Mouse (Mus musculus) gastrocnemius, postnatal 10 days (tissue): ENCODE measurements around the gene Cd68. TPM values are rescaled to one million over a fixed set of nuclear protein-coding genes. Genes with fewer than 3 reads are reported as not detected.
"Not testable (repeated sequence)": the region's sequence is repeated elsewhere in the genome, so short reads cannot be mapped to it uniquely, and the experiment has no call there.

Experiments used
- DNase-seq: peaks from one replicate; pipeline ENCODE4 v3.0.0; 2021; ENCODE audit warnings: mixed read lengths
- microRNA-seq, 2 experiments: library from miRNA; unstranded; fragments of <30 nt; microRNA quantifications; one replicate each; pipeline ENCODE4 v1.2.0; 2021
- total RNA-seq, 2 experiments: library from RNA; stranded (reverse); gene quantifications; 2 replicates each; pipeline ENCODE4 v1.2.3; 2021

Gene Cd68
- total RNA-seq, 2 experiments from 2014 or later, result 6.1 to 14.1 TPM

DNA sequence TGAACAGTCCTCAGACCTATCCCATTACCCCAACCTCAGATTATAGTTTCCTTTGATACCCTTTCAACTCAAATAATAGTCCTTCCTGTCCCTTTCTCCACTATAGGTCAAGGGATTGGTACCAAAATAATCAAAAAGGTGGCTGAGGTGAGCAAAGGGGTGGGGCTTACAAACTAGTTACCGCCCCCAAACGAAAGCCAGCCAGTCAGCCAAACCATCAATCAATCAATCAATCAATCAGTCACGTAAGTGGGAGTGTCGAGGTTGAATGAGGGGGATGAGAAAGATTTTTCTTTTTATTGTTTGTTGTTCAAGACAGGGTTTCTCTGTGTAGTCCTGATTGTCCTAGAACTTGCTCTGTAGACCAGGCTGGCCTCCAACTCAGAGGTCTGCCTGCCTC, 42.9 kb downstream of the Cd68 start:
- DNase-seq, result no peak

DNA sequence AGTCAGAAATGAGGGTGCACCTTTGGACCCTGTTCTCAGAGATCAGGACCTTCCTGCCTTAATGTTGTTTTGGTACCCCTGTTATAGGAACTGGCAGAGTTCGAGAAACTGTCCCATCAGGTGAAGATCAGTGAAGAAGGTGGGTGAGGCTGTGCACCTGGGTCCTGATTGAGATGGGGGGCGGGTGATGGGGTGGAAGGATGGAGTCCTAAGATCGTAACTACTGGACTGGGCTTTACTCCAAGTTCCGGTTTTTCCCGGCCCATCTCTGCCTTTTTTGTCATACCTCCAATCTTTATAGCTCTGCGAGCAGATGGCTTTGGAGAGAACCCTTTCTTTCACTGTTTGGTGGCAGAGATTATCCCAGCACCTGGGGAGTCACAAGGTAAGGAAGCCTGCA, 43.5 kb downstream of the Cd68 start:
- DNase-seq, result no peak

DNA sequence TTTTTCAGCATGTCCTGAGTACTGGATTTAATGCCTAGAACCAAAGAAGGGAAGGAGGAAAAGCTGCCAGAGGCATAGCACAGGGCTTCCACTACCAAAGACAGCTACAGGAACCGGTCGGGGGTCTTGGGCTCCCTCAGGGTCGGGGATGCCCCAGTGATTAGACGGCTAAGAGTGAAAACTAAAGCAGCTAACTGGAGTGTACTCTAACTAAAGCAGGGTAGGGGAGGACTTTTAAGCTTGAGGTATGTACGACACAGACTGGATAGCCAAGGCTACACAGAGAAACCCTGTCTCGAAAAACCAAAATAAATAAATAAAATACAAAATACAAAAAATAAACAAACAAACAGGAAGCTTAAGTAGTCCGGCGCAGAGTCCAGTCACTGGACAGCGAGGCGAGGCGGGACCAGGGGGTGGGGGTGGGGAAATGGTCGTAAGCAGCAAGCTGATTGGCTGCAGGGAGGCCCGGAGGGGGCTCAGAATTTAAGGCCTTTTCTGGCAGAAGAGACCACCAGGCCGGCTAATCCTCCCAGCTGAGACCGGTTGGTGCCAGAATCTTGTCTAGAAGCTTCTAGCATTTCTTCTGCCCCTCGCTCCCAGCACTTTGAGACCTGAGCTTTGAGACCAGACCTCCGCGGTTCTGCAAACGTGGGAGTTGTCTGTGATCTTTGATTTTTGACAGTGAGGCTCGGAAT, 44.2 kb downstream of the Cd68 start, which contains the start of gene Sat2:
Gene Sat2 (plus strand): TSS at position 454 of the 698 bp plus-strand sequence.
- peak; percentile 64 for DNase-seq

DNA sequence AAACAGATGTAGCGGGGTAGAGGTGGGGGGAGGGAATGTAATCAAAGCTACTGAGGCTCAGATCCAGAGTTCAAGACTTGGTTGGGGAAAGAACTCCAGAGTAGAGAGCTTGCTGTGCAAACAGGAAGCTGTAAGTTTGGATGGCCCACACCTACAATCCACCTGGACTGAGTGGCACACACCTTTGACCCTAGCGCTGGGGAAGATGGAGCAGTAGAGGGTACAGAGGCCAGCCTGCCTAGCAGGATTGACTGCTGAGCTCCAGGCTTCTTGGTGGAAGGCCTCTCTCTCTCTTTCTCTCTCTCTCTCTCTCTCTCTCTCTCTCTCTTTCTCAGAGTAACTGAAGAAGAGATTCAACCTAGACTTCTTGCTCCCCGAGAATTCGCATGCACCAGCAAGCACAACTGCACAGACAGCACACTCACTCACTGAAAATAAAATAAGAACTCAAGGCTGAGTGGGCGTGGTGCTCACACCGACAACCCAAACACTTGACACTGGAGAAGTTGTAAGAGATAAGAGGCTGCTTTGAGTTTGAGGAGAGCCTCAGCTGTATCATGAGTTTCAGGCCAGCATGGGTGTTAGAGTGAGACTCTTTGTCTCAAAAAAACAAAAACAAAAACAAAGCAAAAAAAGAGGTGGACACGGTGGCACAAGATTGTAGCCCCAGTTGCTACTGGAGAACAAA, 45.4 kb downstream of the Cd68 start:
- no peak for DNase-seq

DNA sequence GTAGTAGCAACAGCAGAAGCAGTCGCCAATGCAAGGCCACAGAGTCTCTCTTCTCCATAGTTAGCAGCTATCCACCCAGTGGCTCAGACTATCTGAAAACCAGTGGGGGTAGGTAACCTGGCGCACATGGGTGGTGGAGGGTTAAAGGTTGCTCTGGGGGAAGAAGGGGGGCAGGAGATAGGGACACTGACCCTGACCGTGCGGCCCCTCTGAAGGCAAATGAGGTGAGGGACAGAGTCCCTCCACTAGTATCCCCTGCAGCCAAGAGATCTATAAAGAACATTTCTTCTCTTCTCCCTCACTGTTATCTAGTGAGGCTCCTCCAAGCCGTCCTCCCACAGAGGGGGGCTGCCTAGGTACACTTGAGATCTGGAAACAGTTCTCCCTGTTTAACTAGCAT, 48.1 kb downstream of the Cd68 start, which contains the start of gene Shbg:
Gene Shbg (minus strand): TSS at position 101 of the 400 bp plus-strand sequence.
- no peak for DNase-seq

DNA sequence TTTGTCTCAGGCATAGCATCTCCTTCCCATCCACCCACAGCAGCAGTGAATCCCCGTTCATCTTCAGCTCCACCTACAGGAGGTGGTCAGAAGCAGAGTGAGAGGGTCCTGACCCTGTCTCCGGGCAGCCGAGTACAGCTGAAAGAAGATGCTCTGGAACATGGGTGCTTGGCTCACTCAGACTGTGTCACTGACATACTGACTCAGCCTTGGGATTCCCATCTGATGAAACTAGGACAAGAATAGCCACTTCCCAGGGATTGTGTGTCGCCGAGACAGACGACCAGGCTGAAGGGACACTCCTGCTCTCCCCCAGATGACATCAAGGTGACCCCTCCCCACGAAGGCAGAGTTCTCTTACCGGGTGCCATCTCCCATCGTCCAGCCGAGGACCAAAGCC, 49.2 kb downstream of the Cd68 start:
- DNase-seq, result no peak

DNA sequence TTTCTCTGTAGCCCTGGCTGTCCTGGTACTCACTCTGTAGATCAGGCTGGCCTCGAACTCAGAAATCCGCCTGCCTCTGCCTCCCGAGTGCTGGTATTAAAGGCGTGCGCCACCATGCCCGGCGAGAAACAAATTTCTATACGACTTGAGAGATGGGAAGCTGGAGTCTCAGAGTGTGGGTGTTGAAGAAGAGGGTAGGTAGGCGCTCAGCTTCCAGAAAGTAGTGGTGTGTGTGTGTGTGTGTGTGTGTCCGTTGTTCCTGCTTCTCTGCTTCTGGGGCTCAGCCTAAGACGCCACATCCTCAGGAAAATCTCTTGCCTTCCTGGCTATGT, 51.7 kb downstream of the Cd68 start:
- not testable (repeated sequence) for DNase-seq

Small RNAs within 50 kb of the gene (microRNA-seq; reads per million reads assigned to microRNA genes)
- gene Mir1934 (1.3 to 1.6 reads per million in 2 experiments), gene Mir467f (0 reads per million in 2 experiments)

Other genes with a start within 250 kb of the Cd68 start
- 1 to 10 TPM in 1 of 2 experiments, under 1 TPM in 1; 0.07 to 1.1 TPM for gene Dnah2, start 117.0 kb downstream of the Cd68 start, total RNA-seq
- gene Efnb3, start 105.9 kb downstream of the Cd68 start, total RNA-seq, result 1 to 10 TPM; 1.6 to 2.3 TPM
- 1 to 10 TPM; 4.3 to 5.5 TPM for gene Wrap53, start 85.9 kb downstream of the Cd68 start, total RNA-seq
- 10 to 100 TPM; 30.9 to 41.2 TPM for gene Trp53, start 85.8 kb downstream of the Cd68 start, total RNA-seq
- gene Atp1b2, start 60.2 kb downstream of the Cd68 start, total RNA-seq, result 100 to 1,000 TPM; 351 to 394 TPM
- under 1 TPM in 1 of 2 experiments, not detected in 1; 0.54 TPM for gene Shbg, start 48.2 kb downstream of the Cd68 start, total RNA-seq
- 1 to 10 TPM; 5.6 to 5.7 TPM for gene Sat2, start 44.1 kb downstream of the Cd68 start, total RNA-seq
- gene Fxr2, start 33.2 kb downstream of the Cd68 start, total RNA-seq, result 10 to 100 TPM; 66.3 to 85.0 TPM
- gene Sox15, start 10.8 kb downstream of the Cd68 start, total RNA-seq, result under 1 TPM in 1 of 2 experiments, not detected in 1; 0.32 TPM
- gene Mpdu1, start 3.5 kb downstream of the Cd68 start, total RNA-seq, result 10 to 100 TPM; 21.1 to 21.3 TPM
- gene Eif4a1, start 6.3 kb upstream of the Cd68 start, total RNA-seq, result 100 to 1,000 TPM; 216 to 234 TPM
- 10 to 100 TPM; 29.5 to 36.0 TPM for gene Senp3, start 15.9 kb upstream of the Cd68 start, total RNA-seq
- gene Tnfsf13, start 19.6 kb upstream of the Cd68 start, total RNA-seq, result 1 to 10 TPM; 1.6 to 2.1 TPM
- 10 to 100 TPM; 15.9 to 17.6 TPM for gene Tnfsf12, start 29.7 kb upstream of the Cd68 start, total RNA-seq
- 1 to 10 TPM; 2.9 to 4.5 TPM for gene Tnfsfm13, start 29.9 kb upstream of the Cd68 start, total RNA-seq
- 10 to 100 TPM; 45.9 to 49.4 TPM for gene Polr2a, start 92.5 kb upstream of the Cd68 start, total RNA-seq
- not detected for gene Slc35g3, start 95.8 kb upstream of the Cd68 start, total RNA-seq
- 10 to 100 TPM; 21.0 to 29.3 TPM for gene Zbtb4, start 99.8 kb upstream of the Cd68 start, total RNA-seq
- 100 to 1,000 TPM; 105 to 124 TPM for gene Chrnb1, start 129.8 kb upstream of the Cd68 start, total RNA-seq
- gene Fgf11, start 135.7 kb upstream of the Cd68 start, total RNA-seq, result 10 to 100 TPM; 10.5 to 12.2 TPM
- gene Tmem102, start 139.5 kb upstream of the Cd68 start, total RNA-seq, result not detected
- not detected for gene Gm39566, start 149.1 kb upstream of the Cd68 start, total RNA-seq
- not detected for gene Spem2, start 152.3 kb upstream of the Cd68 start, total RNA-seq
- gene Spem1, start 156.0 kb upstream of the Cd68 start, total RNA-seq, result not detected
- 10 to 100 TPM; 10.3 to 15.9 TPM for gene Nlgn2, start 171.6 kb upstream of the Cd68 start, total RNA-seq
- gene Tmem256, start 172.4 kb upstream of the Cd68 start, total RNA-seq, result 100 to 1,000 TPM; 121 to 122 TPM
- gene Plscr3, start 180.2 kb upstream of the Cd68 start, total RNA-seq, result 10 to 100 TPM; 25.4 to 27.9 TPM
- under 1 TPM; 0.11 to 0.31 TPM for gene Tnk1, start 192.6 kb upstream of the Cd68 start, total RNA-seq
- not detected for gene Tmem95, start 211.9 kb upstream of the Cd68 start, total RNA-seq
- 1 to 10 TPM; 2.3 to 3.7 TPM for gene Kctd11, start 215.3 kb upstream of the Cd68 start, total RNA-seq
- gene Acap1, start 229.4 kb upstream of the Cd68 start, total RNA-seq, result 1 to 10 TPM in 1 of 2 experiments, under 1 TPM in 1; 0.42 to 1.0 TPM
- gene 2810408A11Rik, start 234.8 kb upstream of the Cd68 start, total RNA-seq, result 1 to 10 TPM; 1.8 to 2.4 TPM
- gene Neurl4, start 234.9 kb upstream of the Cd68 start, total RNA-seq, result 10 to 100 TPM; 31.2 to 31.8 TPM
- gene Gps2, start 247.7 kb upstream of the Cd68 start, total RNA-seq, result 10 to 100 TPM; 29.0 to 31.3 TPM